Mouse (Mus musculus) ZHBTc4 (cell line): ENCODE measurements around the gene Gm20441.

ENCODE experiments used
- DNase-seq: peaks from one replicate; pipeline ENCODE4 v3.0.0-alpha.2; 2011; ENCODE audit warnings: low read depth, low spot score

The Gm20441 gene

DNA sequence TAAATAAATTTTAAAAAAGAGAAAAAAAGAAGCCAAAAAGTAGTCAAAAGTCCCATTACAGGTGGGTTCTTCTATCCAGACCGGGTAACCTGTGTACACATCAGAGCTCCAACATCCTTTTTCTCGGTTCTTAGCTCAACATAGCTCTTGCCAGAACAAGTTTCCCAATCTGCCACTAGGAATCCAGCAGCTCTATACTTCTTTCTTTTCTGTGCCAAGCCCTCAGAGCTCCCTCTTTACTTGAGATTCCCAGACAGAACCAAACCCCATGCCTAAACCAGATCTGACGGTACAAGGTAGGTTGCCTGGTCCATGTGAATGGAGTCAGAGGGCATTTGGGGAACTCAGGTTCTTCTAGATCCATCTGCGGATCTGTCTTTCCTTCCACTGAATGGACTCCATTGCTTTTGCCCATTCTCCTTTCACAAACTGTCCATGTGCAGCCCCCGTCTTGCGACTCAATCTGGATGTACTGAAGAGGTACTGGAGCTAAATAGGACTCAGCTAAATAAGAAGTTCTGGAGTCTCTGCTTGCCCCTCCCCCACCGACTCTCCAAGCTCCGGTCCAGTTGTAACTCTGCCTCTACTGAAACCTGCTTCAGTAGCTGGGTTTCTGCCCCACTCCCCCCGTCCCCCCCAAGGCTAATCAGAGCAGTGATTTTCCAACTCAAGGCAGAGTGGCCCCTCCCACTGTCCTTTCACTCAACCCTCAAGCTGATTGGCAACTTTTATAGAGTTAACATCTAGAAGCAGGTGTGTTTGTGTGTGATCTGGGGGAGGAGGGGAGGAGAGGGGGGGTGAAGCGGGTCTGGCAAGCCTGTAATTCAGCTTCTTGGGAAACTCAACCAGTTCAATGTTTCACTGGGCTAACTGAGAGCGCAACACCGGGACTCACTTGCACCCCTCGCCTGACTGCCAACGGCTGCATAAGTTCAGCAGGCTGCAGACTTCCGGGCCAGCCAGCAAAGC is 1.3 kb downstream of the Gm20441 start:
- DNase-seq: no peak

DNA sequence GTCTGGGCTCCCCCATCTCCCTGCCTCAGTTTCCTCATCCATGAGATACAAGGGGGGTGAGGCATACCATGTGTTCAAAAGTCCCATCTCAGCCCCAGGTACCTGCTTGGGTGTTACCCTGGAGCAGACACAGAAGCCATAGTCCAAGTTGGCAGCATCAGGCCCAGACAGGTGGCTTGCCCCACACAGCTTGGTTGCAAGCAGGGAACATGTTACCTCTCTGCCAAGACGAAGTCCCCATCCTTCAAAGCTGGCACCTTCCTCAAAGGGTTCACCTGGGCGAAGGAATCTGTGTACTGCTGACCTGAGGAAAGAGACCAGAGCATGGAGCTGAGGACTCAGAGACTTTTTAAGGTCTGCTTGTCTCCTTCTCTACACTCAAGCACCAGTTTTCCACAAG is 2.9 kb downstream of the Gm20441 start:
- no peak for DNase-seq

DNA sequence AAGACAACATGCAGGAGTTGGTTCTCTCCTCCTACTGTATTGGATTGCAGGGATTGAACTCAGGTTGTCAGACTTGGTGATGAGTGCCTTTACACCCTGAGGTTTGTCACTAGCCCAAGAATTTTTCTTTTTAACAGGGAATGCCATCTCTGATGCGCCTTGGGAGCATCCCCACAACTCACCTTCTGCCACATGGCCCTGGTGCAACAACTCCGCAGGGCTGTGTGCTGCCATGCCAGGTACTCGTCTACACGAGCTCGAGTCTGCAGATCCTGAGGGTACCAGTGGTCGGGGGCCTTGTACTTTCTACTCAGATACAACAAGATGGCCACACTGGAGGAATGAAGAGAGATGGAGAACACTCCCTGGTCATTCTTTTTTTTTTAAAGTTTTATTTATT is 4.2 kb downstream of the Gm20441 start:
- DNase-seq: no peak

DNA sequence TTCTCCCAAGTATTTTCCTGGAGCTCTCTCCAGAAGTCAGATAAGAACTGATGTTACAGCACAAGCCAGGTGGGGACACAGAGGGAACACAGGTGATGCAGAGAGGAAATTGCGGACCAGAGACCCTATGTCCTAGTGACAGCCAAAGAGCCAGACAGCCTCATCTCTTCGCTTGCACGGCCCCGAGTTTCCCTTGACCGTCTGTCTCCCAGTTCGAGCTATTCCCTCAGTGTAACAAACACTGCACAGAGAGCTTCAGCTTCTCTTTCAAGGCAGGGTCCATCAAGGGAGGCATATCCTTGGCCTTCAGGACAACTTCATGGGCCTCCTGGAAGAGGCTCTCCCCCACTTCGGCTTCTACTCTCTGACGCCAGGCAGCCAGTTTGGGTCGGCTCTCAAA is 6.2 kb downstream of the Gm20441 start:
- no peak for DNase-seq

DNA sequence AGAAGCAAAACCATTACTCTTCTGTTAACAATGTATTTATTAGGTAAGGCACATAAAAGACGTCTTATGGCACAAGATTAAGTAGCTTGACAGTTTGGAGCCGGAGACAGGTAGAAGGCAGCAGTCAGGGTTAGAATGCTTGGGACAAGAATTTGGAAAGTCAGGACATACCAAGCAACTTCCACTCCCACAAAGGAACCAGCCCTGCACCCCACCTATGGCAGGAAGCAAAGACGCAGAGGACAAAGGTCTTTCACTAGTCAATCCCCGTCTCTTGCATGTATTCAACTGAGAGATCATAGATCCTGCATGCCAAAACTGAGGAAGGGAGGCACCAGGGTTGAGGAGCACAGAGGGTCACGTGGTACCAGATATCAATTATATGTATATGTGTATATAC is 6.7 kb downstream of the Gm20441 start:
- no peak for DNase-seq

DNA sequence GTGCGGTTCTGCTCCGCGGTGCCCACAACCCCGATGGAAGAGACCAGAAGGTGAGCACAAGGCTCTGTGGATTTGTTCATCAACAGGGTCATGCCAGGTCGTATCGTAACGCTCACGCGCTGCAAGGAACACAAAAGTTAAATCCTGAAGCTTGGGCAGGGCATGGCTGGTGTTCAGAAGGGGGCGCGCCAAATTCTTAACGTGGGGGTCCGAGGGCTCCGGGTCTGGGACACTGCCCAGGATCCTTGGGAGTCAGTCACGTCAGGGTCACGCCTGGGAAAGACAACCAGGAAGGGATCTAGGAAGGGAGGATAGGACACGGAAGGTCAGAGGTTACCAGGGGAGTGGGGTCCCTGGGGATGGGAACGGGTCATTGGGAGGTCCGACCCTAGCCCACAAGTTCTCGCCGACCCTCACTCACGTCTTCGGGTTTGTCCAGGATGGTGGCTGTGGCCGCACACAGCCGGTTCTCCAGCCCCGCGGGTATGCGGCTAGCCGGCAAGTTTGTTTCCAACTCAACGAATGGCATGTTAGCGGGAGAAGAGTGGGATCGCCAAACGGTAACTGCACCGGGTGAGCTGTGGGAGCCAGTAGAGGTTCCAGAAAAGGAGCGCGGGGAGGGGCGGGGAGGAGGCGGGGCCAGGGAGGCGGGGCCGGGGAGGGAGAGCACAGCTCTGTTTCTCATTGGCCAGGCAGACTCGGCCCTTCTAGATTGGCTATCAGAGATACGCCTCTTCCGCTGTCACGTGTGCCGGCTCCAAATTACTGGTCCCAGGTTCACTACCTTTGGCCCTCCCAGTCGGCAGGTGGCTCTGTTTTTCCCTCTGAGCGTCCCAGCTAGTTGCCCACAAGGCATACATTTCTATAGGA is 7.7 kb downstream of the Gm20441 start, which contains the start of gene Ddt:
Gene Ddt, minus strand, starts transcription at position 620 of the 870 bp plus-strand sequence.
- peak; percentile 97 for DNase-seq

DNA sequence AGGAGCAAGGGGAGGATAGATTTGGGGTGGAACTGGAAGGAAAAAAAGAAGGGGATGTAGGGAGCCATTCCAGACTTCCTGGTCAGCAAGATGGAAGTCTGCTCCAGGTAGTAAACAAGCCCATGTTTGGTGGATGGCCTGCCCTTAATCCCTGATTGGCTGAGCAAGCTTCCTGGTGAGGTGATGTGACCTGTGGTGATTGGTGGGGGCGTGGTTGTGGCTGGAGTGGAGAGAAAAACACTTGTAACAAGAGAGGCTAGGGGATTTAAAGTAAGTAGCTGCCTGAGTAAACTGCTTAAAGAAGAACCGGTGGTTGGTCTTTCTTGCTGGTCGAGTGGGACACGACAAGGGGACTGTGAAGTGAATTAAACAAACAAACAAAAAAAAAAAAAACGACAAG is 13.0 kb downstream of the Gm20441 start:
- DNase-seq: peak; percentile 37

GRCm38 (mm10) chr10:75766856-75767255 is 13.9 kb downstream of the Gm20441 start:
- DNase-seq: no peak

DNA sequence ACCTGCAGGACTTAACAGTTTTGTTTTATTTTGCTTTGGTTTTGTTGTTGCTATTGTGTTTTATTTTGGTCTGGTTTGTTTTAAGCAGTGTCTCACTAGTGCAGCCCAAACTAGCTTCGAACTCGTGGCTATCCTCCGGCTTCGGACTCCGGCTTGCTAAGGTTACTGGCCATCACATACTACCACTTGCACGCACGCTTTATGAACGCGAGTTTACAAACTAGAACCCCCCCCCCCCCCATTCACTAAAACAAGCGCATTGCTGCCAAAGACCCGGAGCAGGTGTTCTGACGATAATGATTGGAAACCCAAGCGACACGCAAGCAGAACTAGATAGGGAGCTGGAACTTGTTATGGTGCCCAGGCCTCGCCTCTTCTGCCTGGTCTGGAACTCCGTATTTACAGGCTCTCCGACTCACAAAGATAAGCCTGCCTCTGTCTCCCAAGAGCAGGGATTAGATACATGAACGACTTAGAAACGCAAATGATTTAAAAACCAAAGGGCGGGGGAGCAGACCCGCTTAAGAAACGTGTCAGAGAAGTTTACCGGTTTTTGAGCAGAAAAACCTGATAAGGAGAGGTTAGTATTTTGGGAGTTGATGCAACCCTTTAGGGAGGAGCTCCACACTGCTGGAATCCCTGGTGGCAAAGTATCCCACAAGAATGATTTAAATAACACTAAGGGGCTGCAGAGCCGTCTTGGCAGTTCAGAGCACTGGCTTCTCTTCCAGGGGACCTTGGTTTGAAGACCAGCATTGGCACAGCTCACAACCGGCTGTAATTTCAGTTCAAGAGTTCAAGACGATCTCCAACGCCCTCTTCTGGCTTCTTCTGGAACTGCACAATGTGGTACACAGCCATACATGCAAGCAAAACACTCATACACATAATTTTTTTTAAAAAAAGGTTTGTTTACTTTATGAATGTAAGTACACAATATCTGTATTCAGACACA is 16.0 kb downstream of the Gm20441 start:
- peak; percentile 93 for DNase-seq

DNA sequence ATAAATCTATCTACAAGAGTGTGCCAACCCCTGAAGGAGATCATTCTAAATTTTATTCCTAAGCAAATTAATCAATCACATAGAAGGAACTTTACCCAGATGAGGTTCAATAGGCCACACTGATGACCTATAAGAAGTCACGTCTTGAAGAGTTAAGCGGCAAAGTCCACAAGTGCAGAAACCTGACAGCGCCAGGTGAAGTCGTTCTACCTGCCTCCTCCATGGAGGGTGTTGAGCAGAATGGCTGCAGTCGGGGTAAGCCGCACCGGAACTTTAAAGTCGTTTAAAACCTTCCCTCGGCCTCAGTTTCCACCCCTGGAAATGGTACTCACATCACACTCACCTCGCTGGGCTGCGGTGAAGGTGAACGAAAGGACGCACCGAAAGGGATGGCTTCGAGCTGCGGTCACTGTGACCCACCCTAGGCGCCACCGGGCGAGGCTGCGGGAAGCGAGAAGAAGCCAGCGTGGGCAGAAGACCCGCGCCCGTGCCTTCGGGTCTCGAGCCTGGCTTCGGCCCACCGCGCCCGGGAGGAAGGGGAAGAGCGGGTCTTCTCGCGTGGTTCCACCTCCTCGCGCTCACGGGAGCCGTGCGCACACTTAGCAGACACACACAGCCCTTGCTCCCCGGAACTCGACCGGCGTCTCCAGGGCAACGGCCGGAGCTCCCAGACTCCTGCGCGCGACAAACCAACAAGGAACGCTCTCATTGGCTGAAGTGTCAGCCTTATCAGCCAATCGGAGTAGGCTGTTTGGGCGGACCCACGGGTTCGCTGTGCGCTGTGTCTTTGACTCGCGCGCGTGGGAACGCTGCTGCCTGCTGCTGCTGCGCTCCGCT is 16.9 kb downstream of the Gm20441 start, which contains the start of gene Cabin1:
Gene Cabin1, minus strand, starts transcription at position 660 of the 837 bp plus-strand sequence.
- peak; percentile 99 for DNase-seq

- no peak for DNase-seq
Observed at GRCm38 (mm10) chr10:75762413-75762812, 18.3 kb downstream of the Gm20441 start.

DNA sequence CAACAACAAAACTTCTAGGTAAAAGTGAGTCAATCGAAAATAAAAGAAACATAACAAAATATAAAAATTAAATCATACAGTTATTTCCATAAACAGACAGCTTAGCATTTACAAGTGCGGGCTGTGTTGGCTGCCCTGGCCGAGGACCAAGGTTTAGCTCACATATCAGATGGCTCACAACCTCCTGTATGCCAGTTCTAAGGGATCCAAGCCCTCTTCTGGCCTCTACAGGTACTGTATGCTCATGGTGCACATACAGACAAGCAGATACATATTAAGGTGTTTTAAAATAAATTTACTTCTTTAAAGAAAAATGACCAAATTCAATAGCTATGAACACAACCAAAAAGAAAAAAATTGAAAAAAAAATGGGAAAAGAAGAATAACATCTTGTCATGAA is 20.4 kb downstream of the Gm20441 start:
- DNase-seq: peak; percentile 71

- no peak for DNase-seq
Observed at GRCm38 (mm10) chr10:75756719-75757118, 24.0 kb downstream of the Gm20441 start.

DNA sequence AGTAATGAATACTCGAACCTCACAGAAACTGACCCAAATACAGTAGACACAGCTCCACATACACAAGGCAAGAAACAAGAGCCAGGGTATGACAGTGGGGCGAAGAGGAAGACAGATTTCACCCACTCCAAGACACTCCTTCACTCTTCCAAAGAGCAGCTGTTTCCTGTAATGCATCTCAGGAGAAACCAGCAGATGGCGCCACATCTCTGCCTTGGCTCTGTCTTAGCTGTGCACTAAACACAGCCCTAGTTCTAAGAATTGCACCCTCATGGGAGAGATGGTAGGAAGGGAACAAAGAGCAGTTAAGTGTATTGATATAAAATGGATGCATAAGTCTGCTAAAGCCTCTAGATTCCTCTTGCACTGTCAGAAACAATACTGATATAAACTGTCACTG is 36.7 kb downstream of the Gm20441 start:
- DNase-seq: peak; percentile 77

GRCm38 (mm10) chr10:75743369-75743768 is 37.4 kb downstream of the Gm20441 start:
- no peak for DNase-seq

DNA sequence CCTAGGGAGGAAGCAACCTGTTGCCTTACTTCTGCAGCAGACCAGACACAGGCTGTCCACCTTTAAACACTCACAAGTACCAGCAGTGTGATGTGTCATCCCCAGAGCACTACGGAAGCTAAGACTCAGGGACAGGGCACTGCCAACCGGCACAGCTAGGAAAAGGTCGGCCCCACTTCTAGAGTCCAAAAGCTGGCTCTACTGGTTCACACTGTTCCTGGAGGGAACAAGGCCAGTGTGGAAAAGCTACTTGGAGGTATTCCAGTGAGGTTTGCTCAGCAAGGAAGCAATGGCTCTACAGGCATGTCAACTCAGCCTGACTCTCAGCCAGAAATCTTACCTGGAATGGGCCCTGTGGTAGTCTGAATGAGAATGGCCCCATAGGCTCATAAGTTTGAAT is 39.9 kb downstream of the Gm20441 start:
- no peak for DNase-seq

GRCm38 (mm10) chr10:75725449-75725848 is 55.3 kb downstream of the Gm20441 start:
- no peak for DNase-seq
